1 mouse cellular context compared by ENCODE assay signal in genomic region chrX:74408340-74408739, GRCm38 (mm10).
TF ChIP-seq lines count a peak whose summit lies in the region.

No protein-coding gene starts in this region.

TF ChIP-seq in MEL, 35 proteins besides CTCF, POLR2A, EP300 and RAD21:
- TF ChIP-seq ZC3H11A (IDR thresholded peaks at IDR 0.05; ENCODE audit: low read depth, low read length) (no peak), GATA1 (IDR thresholded peaks at IDR 0.05; ENCODE audit: low read depth, low read length) (peak; percentile 30; the same call in 1 of the 2 replicates), MAX (IDR thresholded peaks at IDR 0.05; ENCODE audit: low read length) (no peak), CHD1 (IDR thresholded peaks at IDR 0.05; ENCODE audit: low read depth, low read length) (no peak), JUND (IDR thresholded peaks at IDR 0.05; ENCODE audit: low read depth, low read length) (no peak), SMC3 (IDR thresholded peaks at IDR 0.05; ENCODE audit: low read depth, low read length) (no peak; the same call in 1 of the 2 replicates), POLR2AphosphoS2 (IDR thresholded peaks at IDR 0.05; ENCODE audit: low read length) (no peak), ZNF384 (IDR thresholded peaks at IDR 0.05; ENCODE audit: low read depth, low read length) (no peak), USF1 (IDR thresholded peaks at IDR 0.05; ENCODE audit: low read depth, low read length) (peak; percentile 37; the same call in 1 of the 2 replicates), TBP (IDR thresholded peaks at IDR 0.05; ENCODE audit: low read depth, low read length) (no peak), NRF1 (IDR thresholded peaks at IDR 0.05; ENCODE audit: insufficient read depth, low read depth, low read length, poor library complexity, severe bottlenecking) (no peak), MYC (IDR thresholded peaks at IDR 0.05; ENCODE audit: low read depth, low read length) (0 out of 2 replicates have a peak, but pooled peaks have one; percentile 29), KAT2A (conservative IDR thresholded peaks at IDR 0.05; ENCODE audit: low read depth, low read length) (no peak), ELF1 (IDR thresholded peaks at IDR 0.05; ENCODE audit: low read depth, low read length) (no peak), MEF2A (IDR thresholded peaks at IDR 0.05; ENCODE audit: extremely low read depth, insufficient replicate concordance, low read depth, low read length, poor library complexity, severe bottlenecking) (no peak), SIN3A (IDR thresholded peaks at IDR 0.05; ENCODE audit: low read length) (no peak), RCOR1 (IDR thresholded peaks at IDR 0.05; ENCODE audit: low read depth, low read length) (0 out of 2 replicates have a peak, but pooled peaks have one; percentile 19), UBTF (IDR thresholded peaks at IDR 0.05; ENCODE audit: borderline replicate concordance, insufficient read depth, low read depth, low read length) (no peak), ETS1 (IDR thresholded peaks at IDR 0.05; ENCODE audit: low read depth, low read length) (peak; percentile 62), TAL1 (IDR thresholded peaks at IDR 0.05; ENCODE audit: low read length) (no peak), CHD2 (IDR thresholded peaks at IDR 0.05; ENCODE audit: low read length) (no peak), USF2 (IDR thresholded peaks at IDR 0.05; ENCODE audit: borderline replicate concordance in 1 of 2, insufficient read depth in 1 of 2, low read depth in 1 of 2, low read length in 2 of 2) (no peak), POLR2AphosphoS5 (IDR thresholded peaks at IDR 0.05; ENCODE audit: borderline replicate concordance, low read depth, low read length) (no peak), NELFE (IDR thresholded peaks at IDR 0.05; ENCODE audit: low read depth, low read length) (no peak), HCFC1 (IDR thresholded peaks at IDR 0.05; ENCODE audit: low read depth, low read length) (no peak), ZMIZ1 (IDR thresholded peaks at IDR 0.05; ENCODE audit: low read depth, low read length) (no peak), MXI1 (IDR thresholded peaks at IDR 0.05; ENCODE audit: low read depth, low read length) (peak; percentile 48; the same call in 1 of the 2 replicates), BHLHE40 (IDR thresholded peaks at IDR 0.05; ENCODE audit: borderline replicate concordance, low read depth, low read length) (no peak), MAZ (IDR thresholded peaks at IDR 0.05; ENCODE audit: low read depth, low read length) (no peak), ZKSCAN1 (IDR thresholded peaks at IDR 0.05; ENCODE audit: low read depth, low read length) (no peak), TCF12 (IDR thresholded peaks at IDR 0.05; ENCODE audit: low read depth, low read length) (no peak), E2F4 (IDR thresholded peaks at IDR 0.05; ENCODE audit: borderline replicate concordance, low read depth, low read length) (no peak), MAFK (IDR thresholded peaks at IDR 0.05; ENCODE audit: borderline replicate concordance, low read depth, low read length) (no peak)
